Mouse (Mus musculus): ENCODE results near the gene Rsph14. TPM values are rescaled to one million over a fixed set of nuclear protein-coding genes. Genes with fewer than 3 reads are reported as not detected.
A peak's percentile ranks its signal among the peaks of the same experiment; 100 is the strongest.

Gene Rsph14
- polyA plus RNA-seq, 1 experiment from 2014 or later, result not detected

DNA sequence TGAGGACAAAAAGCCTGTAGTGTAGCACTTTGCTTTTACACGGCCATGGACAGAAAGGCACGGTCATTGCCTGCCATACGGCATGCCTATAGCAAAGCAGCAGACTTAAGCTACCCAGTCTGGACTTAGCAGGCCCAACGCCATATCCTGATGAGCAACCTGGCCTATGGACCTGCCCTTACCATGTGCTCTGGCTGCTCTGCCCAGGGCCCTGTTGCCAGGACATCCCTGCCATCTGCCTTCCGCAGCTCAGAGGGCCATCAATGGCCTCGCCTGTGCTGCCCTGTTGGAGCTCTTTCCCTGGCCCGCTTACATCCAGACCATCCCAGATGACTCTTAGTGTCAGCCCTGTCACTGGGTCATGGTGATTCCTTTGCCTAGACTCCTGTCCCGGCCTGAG, 31.0 kb downstream of the Rsph14 start:
- Histone ChIP-seq H3K27me3 (ENCODE audit: insufficient read depth, low read length) (no peaks in the 10 kb centered on the region), H3K9me3 (ENCODE audit: low read length) (no peaks in the 10 kb centered on the region), H3K36me3 (replicated peaks; ENCODE audit: insufficient read depth, low read length) (no peaks in the 10 kb centered on the region), H3K4me1 (ENCODE audit: insufficient read depth) (no peaks in the 10 kb centered on the region), H3K4me2 (ENCODE audit: low read depth, low read length) (no peak overlapping the region), H3K4me3 (ENCODE audit: low read depth, low read length) (no peak overlapping the region), H3K9ac (replicated peaks) (no peak overlapping the region), H3K27ac (ENCODE audit: low read depth) (no peak overlapping the region)
- TF ChIP-seq CTCF (IDR thresholded peaks at IDR 0.05; ENCODE audit: low read depth) (no peak), EP300 (IDR thresholded peaks at IDR 0.05; ENCODE audit: low read depth) (no peak)
- DNase-seq, result no peak
- no peak for ATAC-seq
- 87% methylated on average over 8 of the region's 8 CpGs for WGBS (ENCODE audit: insufficient replicate concordance)

DNA sequence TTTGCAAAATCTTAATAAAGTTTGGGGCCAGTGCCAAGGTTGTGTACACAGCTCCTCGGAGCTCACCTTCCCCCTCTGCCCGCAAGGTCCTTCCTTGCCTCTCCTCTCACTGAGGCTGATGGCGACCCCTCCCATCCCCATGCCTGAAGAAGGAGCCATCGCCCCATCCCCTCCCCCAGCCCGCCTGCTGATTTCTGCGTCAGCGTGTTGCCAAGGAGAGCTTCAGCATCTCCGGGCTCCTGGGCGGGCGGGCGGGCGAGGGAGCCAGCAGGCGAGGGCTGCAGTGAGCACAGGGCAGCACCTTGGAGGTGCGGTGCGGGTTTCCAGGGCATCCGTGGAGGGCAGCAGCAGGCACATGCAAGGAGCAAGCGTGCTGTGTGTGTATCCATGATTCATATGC, 37.0 kb downstream of the Rsph14 start:
- Histone ChIP-seq H3K27me3 (ENCODE audit: insufficient read depth, low read length) (no peaks in the 10 kb centered on the region), H3K4me2 (ENCODE audit: low read depth, low read length) (no peak overlapping the region), H3K9me3 (ENCODE audit: low read length) (no peaks in the 10 kb centered on the region), H3K4me1 (ENCODE audit: insufficient read depth) (no peaks in the 10 kb centered on the region), H3K4me3 (ENCODE audit: low read depth, low read length) (no peak overlapping the region), H3K36me3 (replicated peaks; ENCODE audit: insufficient read depth, low read length) (no peaks in the 10 kb centered on the region), H3K27ac (ENCODE audit: low read depth) (no peak overlapping the region), H3K9ac (replicated peaks) (no peak overlapping the region)
- ATAC-seq (no peak), DNase-seq (no peak)
- TF ChIP-seq CTCF (IDR thresholded peaks at IDR 0.05; ENCODE audit: low read depth), result no peak
- no peak for TF ChIP-seq EP300 (IDR thresholded peaks at IDR 0.05; ENCODE audit: low read depth)
- 31% methylated on average over 17 of the region's 17 CpGs for WGBS (ENCODE audit: insufficient replicate concordance)

DNA sequence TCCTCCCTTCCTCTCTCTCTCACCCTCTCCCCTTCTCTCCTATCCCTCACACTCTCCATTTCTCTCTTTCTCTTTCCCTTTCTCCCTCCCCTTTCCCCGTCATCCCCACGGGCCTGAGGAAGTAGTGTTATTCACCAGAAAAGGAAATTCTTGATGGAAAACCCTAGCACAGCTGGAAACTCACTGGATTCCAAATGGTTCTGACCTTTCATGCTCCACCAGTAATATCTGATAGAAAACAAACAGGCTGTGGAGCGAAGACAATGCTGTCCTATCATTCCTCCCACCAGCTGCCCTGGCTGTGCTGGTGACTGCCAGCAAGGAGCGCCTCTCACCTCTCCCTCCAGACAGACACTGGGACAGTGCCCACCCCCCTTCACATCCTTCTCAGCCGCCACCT, 37.5 kb downstream of the Rsph14 start:
- Histone ChIP-seq H3K36me3 (replicated peaks; ENCODE audit: insufficient read depth, low read length) (no peaks in the 10 kb centered on the region), H3K4me3 (ENCODE audit: low read depth, low read length) (no peak overlapping the region), H3K27ac (ENCODE audit: low read depth) (no peak overlapping the region), H3K9ac (replicated peaks) (no peak overlapping the region), H3K9me3 (ENCODE audit: low read length) (no peaks in the 10 kb centered on the region), H3K4me2 (ENCODE audit: low read depth, low read length) (no peak overlapping the region), H3K27me3 (ENCODE audit: insufficient read depth, low read length) (no peaks in the 10 kb centered on the region), H3K4me1 (ENCODE audit: insufficient read depth) (no peaks in the 10 kb centered on the region)
- no peak for DNase-seq
- TF ChIP-seq CTCF (IDR thresholded peaks at IDR 0.05; ENCODE audit: low read depth) (no peak), EP300 (IDR thresholded peaks at IDR 0.05; ENCODE audit: low read depth) (no peak)
- WGBS (ENCODE audit: insufficient replicate concordance), result 36% methylated on average over 5 of the region's 5 CpGs
- ATAC-seq, result no peak

DNA sequence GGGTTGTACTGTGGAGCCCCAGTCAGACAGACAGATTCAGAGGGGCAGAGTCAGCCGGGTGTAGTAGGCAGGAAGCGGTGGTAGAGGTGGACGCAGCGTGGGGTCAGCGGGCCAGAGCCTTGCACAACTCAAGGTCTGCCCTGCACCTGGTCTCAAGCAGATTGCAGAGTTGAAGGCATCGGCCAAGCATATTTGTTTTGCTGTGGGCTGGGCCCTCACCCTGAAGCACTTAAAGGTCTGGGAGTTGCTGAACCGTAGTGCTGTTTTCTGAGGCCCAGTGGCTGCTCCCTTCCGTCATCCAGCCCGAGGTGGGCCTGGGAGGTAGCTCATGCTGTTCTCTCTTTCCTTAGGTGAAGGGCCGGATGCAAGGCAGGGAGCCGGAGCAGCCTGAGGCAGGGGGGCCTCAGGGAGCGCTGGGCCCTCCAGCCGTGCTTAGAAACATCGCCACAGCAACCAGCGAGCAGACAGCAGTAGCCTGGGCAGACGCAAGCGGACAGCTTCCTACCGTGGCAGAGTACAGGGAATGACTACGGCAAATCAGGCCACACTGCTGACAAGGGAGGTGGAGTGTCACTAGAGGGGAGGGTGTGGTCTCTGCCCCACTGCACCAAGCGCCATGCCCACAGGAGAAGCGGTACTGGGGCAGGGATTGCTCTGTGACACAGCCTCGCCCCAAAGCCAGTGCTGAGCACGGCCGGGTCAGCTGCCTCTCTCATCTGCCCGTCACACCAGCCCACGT, 41.6 kb downstream of the Rsph14 start:
- H3K4me1 ChIP-seq (ENCODE audit: insufficient read depth), result no peaks in the 10 kb centered on the region; the same call in 1 of the 2 replicates
- H3K4me3 ChIP-seq (ENCODE audit: low read depth, low read length), result no peak overlapping the region
- ATAC-seq (no peak), DNase-seq (no peak)
- no peaks in the 10 kb centered on the region for H3K9me3 ChIP-seq (ENCODE audit: low read length)
- TF ChIP-seq EP300 (IDR thresholded peaks at IDR 0.05; ENCODE audit: low read depth), result no peak
- TF ChIP-seq CTCF (IDR thresholded peaks at IDR 0.05; ENCODE audit: low read depth), result no peak
- WGBS (ENCODE audit: insufficient replicate concordance), result 60% methylated on average over 26 of the region's 26 CpGs
- H3K27ac ChIP-seq (ENCODE audit: low read depth), result no peak overlapping the region
- H3K27me3 ChIP-seq (ENCODE audit: insufficient read depth, low read length), result no peaks in the 10 kb centered on the region
- no peak overlapping the region for H3K9ac ChIP-seq (replicated peaks)
- no peaks in the 10 kb centered on the region for H3K36me3 ChIP-seq (replicated peaks; ENCODE audit: insufficient read depth, low read length)
- no peak overlapping the region for H3K4me2 ChIP-seq (ENCODE audit: low read depth, low read length)

DNA sequence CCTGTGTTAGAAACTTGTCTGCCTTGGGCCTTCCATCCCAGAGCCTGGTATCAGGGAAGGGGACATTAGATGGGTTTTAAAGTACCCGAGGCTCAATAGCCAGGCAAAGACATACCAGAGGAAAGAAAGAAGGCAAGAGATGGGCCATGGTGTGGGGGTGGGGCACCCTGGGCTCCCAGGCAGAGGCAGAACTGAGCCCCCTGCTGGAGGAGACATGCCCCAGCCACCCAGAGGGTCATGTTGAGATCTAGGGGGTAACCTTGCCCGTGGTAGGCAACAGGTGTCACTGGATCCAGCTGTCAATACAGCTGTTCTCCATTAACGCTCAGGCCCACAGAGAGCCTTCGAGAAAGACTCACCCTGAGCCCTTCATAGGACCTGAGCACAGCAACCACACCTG, 42.6 kb downstream of the Rsph14 start:
- DNase-seq, result no peak
- no peak overlapping the region for H3K4me3 ChIP-seq (ENCODE audit: low read depth, low read length)
- H3K9me3 ChIP-seq (ENCODE audit: low read length), result no peaks in the 10 kb centered on the region
- no peak overlapping the region for H3K27ac ChIP-seq (ENCODE audit: low read depth)
- no peak overlapping the region for H3K4me2 ChIP-seq (ENCODE audit: low read depth, low read length)
- H3K27me3 ChIP-seq (ENCODE audit: insufficient read depth, low read length), result no peaks in the 10 kb centered on the region
- TF ChIP-seq EP300 (IDR thresholded peaks at IDR 0.05; ENCODE audit: low read depth) (no peak), CTCF (IDR thresholded peaks at IDR 0.05; ENCODE audit: low read depth) (peak; percentile 29)
- 66% methylated on average over 4 of the region's 4 CpGs for WGBS (ENCODE audit: insufficient replicate concordance)
- ATAC-seq, result no peak
- no peak overlapping the region for H3K9ac ChIP-seq (replicated peaks)
- no peaks in the 10 kb centered on the region; the same call in 1 of the 2 replicates for H3K4me1 ChIP-seq (ENCODE audit: insufficient read depth)
- no peaks in the 10 kb centered on the region for H3K36me3 ChIP-seq (replicated peaks; ENCODE audit: insufficient read depth, low read length)

DNA sequence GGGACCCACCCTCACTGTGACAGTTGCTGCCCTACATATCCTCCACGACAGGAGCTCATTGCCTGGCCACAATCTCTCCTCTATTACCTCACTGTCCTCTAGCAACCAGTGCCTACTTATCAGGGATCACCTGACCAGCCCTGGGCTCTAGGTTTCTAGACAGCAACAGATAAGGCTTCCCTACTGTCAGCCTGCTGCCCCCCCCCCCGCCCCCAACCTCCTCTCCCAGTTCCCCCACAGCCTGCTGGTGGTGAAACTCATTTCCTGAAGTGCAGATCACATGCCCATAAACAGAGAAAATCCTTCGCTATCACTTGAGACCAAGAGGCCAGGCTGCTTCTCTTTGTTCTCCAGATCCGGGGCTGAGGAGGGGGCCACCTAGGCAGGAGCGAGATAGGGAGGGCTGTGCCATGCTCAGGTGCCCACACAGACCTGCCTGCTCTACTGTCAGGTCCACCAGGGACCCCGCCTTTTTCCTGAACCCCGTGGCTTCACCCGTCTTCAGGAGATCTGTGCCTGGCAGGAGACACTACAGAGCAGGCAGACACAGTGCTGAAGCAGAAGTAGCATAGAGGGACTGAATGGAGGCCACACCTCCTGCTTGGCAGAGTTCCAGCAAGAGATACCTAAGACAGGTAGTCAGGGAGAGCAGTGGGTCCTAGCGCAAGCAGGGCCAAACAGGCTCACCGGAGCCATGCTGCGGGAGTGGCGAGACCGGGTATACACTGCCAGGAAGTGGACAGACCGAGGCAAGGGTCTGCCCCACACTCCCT, 44.5 kb downstream of the Rsph14 start:
- 36% methylated on average over 14 of the region's 14 CpGs for WGBS (ENCODE audit: insufficient replicate concordance)
- H3K9me3 ChIP-seq (ENCODE audit: low read length), result no peaks in the 10 kb centered on the region
- no peak overlapping the region for H3K4me2 ChIP-seq (ENCODE audit: low read depth, low read length)
- H3K9ac ChIP-seq (replicated peaks), result no peak overlapping the region
- ATAC-seq, result no peak
- H3K27me3 ChIP-seq (ENCODE audit: insufficient read depth, low read length), result no peaks in the 10 kb centered on the region
- no peak overlapping the region for H3K4me3 ChIP-seq (ENCODE audit: low read depth, low read length)
- H3K4me1 ChIP-seq (ENCODE audit: insufficient read depth), result no peaks in the 10 kb centered on the region; the same call in 1 of the 2 replicates
- DNase-seq, result no peak
- no peak overlapping the region for H3K27ac ChIP-seq (ENCODE audit: low read depth)
- no peaks in the 10 kb centered on the region for H3K36me3 ChIP-seq (replicated peaks; ENCODE audit: insufficient read depth, low read length)
- no peak for TF ChIP-seq EP300 (IDR thresholded peaks at IDR 0.05; ENCODE audit: low read depth)
- TF ChIP-seq CTCF (IDR thresholded peaks at IDR 0.05; ENCODE audit: low read depth), result no peak
